Mouse (Mus musculus) midbrain, embryonic 12.5 days (tissue): ENCODE data around the gene BC024063. TPM values are rescaled to one million over a fixed set of nuclear protein-coding genes. Genes with fewer than 3 reads are reported as not detected.

Experiments used
- polyA plus RNA-seq: library from polyadenylated mRNA; unstranded; fragments of >200 nt; fragmentation: Nextera tagmentation; extraction: Ambion mirVana; gene quantifications from 2 replicates; pipeline ENCODE4 v1.2.1, GENCODE M21; 2016

BC024063 gene
- polyA plus RNA-seq, 1 experiment from 2014 or later = 6.4 TPM

Other genes with a start within 250 kb of the BC024063 start
- gene Gm32687, start 219.4 kb upstream of the BC024063 start, polyA plus RNA-seq = 12.5 and 13.1 TPM in 2 replicates
- gene Zfp781, start 152.9 kb upstream of the BC024063 start, polyA plus RNA-seq = 6.4 and 6.8 TPM in 2 replicates
- gene Zfp873, start 35.2 kb upstream of the BC024063 start, polyA plus RNA-seq = 16.5 and 18.3 TPM in 2 replicates
- 6.2 and 6.3 TPM in 2 replicates for gene AU041133, start 44.7 kb downstream of the BC024063 start, polyA plus RNA-seq
- 16.4 and 18.4 TPM in 2 replicates for gene Zfp938, start 157.9 kb downstream of the BC024063 start, polyA plus RNA-seq
- gene 4932415D10Rik, start 233.2 kb downstream of the BC024063 start, polyA plus RNA-seq = not detected in 2 replicates